Mouse (Mus musculus) hindbrain, embryonic 14.5 days (tissue): ENCODE results near the gene Rela. TPM values are rescaled to one million over a fixed set of nuclear protein-coding genes. Genes with fewer than 3 reads are reported as not detected.

Experiments
- ATAC-seq: fragments of 200-750 bp; cut with Nextera tagmentation; 2 replicates; pipeline ENCODE4 v1.8.0; 2017; ENCODE audit warnings: moderate number of reproducible peaks, mild to moderate bottlenecking, moderate TSS enrichment, moderate library complexity; ENCODE audit not compliant: low FRiP score
- DNase-seq: peaks from one replicate; pipeline ENCODE4 v3.0.0-alpha.2; 2015; ENCODE audit warnings: low spot score
- H3K27ac ChIP-seq: fragments of 300-500 bp; sonication (generic); 2 replicates; pipeline ENCODE4 v1.5.1; 2014; ENCODE audit warnings: mild to moderate bottlenecking, moderate library complexity
- H3K27me3 ChIP-seq: fragments of 300-500 bp; sonication (generic); 2 replicates; pipeline ENCODE4 v1.6.1; 2014; ENCODE audit warnings: mild to moderate bottlenecking, low read length, mixed read lengths; ENCODE audit not compliant: control insufficient read depth, insufficient read depth
- H3K36me3 ChIP-seq: fragments of 300-500 bp; sonication (generic); replicated peaks from 2 replicates; pipeline ENCODE4 v1.6.1; 2014; ENCODE audit not compliant: control insufficient read depth, insufficient read depth
- H3K4me1 ChIP-seq: fragments of 300-500 bp; sonication (generic); replicated peaks from 2 replicates; pipeline ENCODE4 v1.6.1; 2014; ENCODE audit warnings: antibody characterized with exemption, low read length, mixed read lengths; ENCODE audit not compliant: control insufficient read depth, insufficient read depth
- H3K4me2 ChIP-seq: fragments of 300-500 bp; sonication (generic); replicated peaks from 2 replicates; pipeline ENCODE4 v1.6.1; 2014; ENCODE audit warnings: mild to moderate bottlenecking, moderate library complexity
- H3K4me3 ChIP-seq: fragments of 300-500 bp; sonication (generic); replicated peaks from 2 replicates; pipeline ENCODE4 v1.5.1; 2014; ENCODE audit warnings: mild to moderate bottlenecking, low read length
- H3K9ac ChIP-seq: fragments of 300-500 bp; sonication (generic); 2 replicates; pipeline ENCODE4 v1.6.1; 2014
- H3K9me3 ChIP-seq: fragments of 300-500 bp; sonication (generic); 2 replicates; pipeline ENCODE4 v1.6.1; 2016; ENCODE audit warnings: low read length; ENCODE audit not compliant: control insufficient read depth
- WGBS: fragments of 180-500 bp; shearing (Covaris S2); extraction: QIAGEN DNeasy Blood & Tissue Kit; methylation state at CpG from one replicate; pipeline ENCODE4 v1.1.7; 2014; 5-methylcytosine and 5-hydroxymethylcytosine counted together
- polyA plus RNA-seq: library from polyadenylated mRNA; unstranded; fragments of >200 nt; fragmentation: Nextera tagmentation; extraction: Ambion mirVana; gene quantifications from 2 replicates; pipeline ENCODE4 v1.2.1, GENCODE M21; 2014

Gene Rela
- polyA plus RNA-seq: 30.2 and 31.0 TPM in 2 replicates

DNA sequence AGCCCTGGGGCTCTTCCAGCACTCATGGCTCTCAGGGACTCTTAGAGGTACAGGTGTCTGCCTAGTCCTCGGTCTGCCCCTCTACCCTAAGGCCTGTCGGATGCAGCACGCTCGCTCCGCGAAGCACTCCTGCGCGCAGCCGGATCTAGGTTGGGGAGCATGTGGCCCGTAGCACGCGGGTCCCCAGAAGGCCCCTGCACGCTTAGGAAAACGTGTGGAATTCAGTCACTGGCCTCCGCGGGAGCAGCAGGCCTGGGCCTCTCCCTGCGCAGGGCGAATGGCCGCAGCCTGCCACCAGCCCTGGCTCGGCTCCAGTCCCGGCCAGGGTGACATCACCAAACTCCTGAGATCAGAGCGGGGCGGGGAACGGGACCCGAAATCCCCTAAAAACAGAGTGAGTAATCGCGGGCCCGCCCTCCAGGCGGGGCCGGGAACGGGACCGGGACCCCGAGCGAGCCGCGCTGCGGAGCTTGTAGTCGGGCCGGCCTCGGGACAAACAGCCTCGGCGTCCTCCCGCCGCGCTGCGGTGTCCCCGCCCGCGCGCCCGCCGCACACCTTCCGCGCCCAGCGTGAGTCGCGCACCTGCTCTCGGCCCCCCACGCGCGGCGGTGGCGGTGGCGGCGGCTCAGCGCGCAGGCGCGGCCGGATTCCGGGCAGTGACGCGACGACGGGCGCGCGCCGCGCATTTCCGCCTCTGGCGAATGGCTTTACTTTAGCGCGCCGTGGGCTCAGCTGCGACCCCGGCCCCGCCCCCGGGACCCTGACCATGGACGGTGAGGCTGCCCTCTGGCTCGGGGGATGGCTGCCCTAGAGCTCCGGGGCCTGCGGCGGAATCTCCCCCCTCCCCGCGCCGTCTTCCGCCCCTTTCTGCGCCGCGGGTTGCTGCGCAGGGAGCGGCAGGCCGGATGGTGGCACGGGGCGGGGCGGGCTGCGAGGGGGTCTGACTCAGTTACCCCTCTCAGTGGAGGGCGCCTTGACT lies at the start of gene Rela:
Gene Rela (plus strand): TSS at position 415 of the 979 bp plus-strand sequence.
- under 1% methylated on average over 105 of the region's 109 CpGs for WGBS
- Histone ChIP-seq H3K4me2 (peak within 1 kb of the TSS; percentile 95), H3K9ac (peak within 1 kb of the TSS; percentile 86), H3K36me3 (peaks cover 37% of the 10 kb centered on the region), H3K9me3 (no peaks in the 10 kb centered on the region), H3K27ac (peak within 1 kb of the TSS; percentile 90), H3K4me1 (peaks cover 17% of the 10 kb centered on the region), H3K4me3 (peak within 1 kb of the TSS; percentile 92), H3K27me3 (no peaks in the 10 kb centered on the region)
- peak; percentile 85 for ATAC-seq
- peak; percentile 89 for DNase-seq

- Histone ChIP-seq H3K9me3 (no peaks in the 10 kb centered on the region), H3K27me3 (no peaks in the 10 kb centered on the region), H3K4me2 (no peak overlapping the region), H3K36me3 (no peaks in the 10 kb centered on the region), H3K4me3 (no peak overlapping the region), H3K4me1 (no peaks in the 10 kb centered on the region), H3K27ac (no peak overlapping the region), H3K9ac (no peak overlapping the region)
- no peak for ATAC-seq
- 79% methylated on average over 9 of the region's 9 CpGs for WGBS
- no peak for DNase-seq
Observed at GRCm38 (mm10) chr19:5589159-5589558, 48.1 kb upstream of the Rela start.

- DNase-seq (no peak), ATAC-seq (no peak)
- no peaks in the 10 kb centered on the region for H3K36me3 ChIP-seq
- no peaks in the 10 kb centered on the region for H3K9me3 ChIP-seq
- no peak overlapping the region for H3K4me2 ChIP-seq
- no peak overlapping the region for H3K27ac ChIP-seq
- WGBS: 89% methylated on average over 6 of the region's 6 CpGs
- no peaks in the 10 kb centered on the region for H3K4me1 ChIP-seq
- no peak overlapping the region for H3K9ac ChIP-seq
- no peaks in the 10 kb centered on the region for H3K27me3 ChIP-seq
- H3K4me3 ChIP-seq: no peak overlapping the region
Observed at GRCm38 (mm10) chr19:5591888-5592287, 45.4 kb upstream of the Rela start.

GRCm38 (mm10) chr19:5599224-5599623 lies 38.1 kb upstream of the Rela start:
- Histone ChIP-seq H3K4me1 (peaks cover 14% of the 10 kb centered on the region), H3K9ac (no peak overlapping the region), H3K4me3 (no peak overlapping the region), H3K27ac (no peak overlapping the region), H3K9me3 (no peaks in the 10 kb centered on the region), H3K27me3 (no peaks in the 10 kb centered on the region), H3K36me3 (peaks cover 18% of the 10 kb centered on the region), H3K4me2 (no peak overlapping the region)
- 81% methylated on average over 4 of the region's 4 CpGs for WGBS
- DNase-seq (no peak), ATAC-seq (no peak)

DNA sequence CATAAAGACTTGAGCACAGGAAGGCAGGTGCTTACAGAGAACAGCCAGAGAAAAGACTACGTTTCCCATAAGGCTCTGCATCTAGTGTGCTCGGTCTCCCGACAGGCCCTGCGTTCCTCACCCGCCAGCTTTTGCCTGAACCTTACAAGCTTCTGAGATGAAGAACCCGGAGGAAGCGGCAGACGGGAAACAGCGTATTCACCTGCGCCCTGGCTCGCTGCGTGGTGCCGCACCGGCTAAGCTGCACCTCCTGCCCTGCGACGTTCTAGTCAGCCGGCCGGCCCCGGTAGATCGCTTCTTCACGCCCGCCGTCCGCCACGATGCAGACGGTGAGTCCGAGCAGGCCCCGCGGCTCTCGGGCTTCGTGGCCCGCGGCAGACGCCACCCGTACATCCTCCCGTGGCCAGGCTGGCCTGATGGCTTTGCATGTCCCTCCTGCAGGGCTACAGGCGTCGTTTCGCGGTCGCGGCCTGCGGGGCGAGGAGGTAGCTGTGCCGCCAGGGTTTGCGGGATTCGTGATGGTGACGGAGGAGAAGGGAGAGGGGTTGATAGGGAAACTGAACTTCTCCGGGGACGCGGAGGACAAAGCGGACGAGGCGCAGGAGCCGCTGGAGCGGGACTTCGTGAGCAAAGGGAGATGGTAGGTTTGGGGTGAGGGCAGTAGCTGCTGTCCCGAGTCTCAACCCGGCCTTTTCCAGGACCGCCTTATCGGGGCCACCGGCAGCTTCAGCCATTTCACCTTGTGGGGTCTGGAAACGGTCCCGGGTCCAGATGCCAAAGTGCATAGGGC lies 35.3 kb upstream of the Rela start, which contains the start of gene Rnaseh2c:
Gene Rnaseh2c (plus strand): TSS at position 122 of the 790 bp plus-strand sequence.
- ATAC-seq (peak; percentile 90), DNase-seq (peak; percentile 87)
- Histone ChIP-seq H3K27me3 (no peaks in the 10 kb centered on the region), H3K4me3 (peak within 1 kb of the TSS; percentile 72), H3K9me3 (no peaks in the 10 kb centered on the region), H3K27ac (peak within 1 kb of the TSS; percentile 75), H3K9ac (peak within 1 kb of the TSS; percentile 84), H3K4me1 (peaks cover 14% of the 10 kb centered on the region), H3K36me3 (peaks cover 45% of the 10 kb centered on the region), H3K4me2 (peak within 1 kb of the TSS; percentile 94)
- WGBS: under 1% methylated on average over 64 of the region's 64 CpGs

- no peak for ATAC-seq
- Histone ChIP-seq H3K9ac (no peak overlapping the region), H3K4me1 (peaks cover 21% of the 10 kb centered on the region), H3K9me3 (no peaks in the 10 kb centered on the region), H3K27me3 (no peaks in the 10 kb centered on the region), H3K27ac (no peak overlapping the region), H3K4me2 (no peak overlapping the region), H3K4me3 (no peak overlapping the region), H3K36me3 (peaks cover 62% of the 10 kb centered on the region)
- WGBS: 91% methylated on average over 7 of the region's 7 CpGs
- no peak for DNase-seq
Observed at GRCm38 (mm10) chr19:5603664-5604063, 33.6 kb upstream of the Rela start.

DNA sequence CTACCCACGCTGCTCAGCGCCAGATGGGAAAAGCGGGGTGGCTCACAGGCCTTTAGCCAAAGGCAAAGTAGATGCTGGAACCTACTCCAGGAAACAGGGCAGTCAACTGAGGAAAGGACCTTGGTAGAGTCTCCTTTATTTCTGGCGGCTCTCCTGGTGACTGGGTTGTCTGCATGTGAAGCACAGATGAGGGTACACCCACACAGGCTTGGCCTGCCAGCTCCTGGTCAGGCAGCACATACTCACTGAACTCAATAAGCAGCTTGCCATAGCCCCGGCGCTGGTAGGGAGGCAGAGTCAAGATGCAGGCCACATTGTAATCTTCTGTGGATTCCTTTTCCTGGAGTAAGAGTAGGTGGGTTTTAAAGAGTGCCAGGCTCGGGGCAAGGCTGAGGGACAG lies 32.2 kb upstream of the Rela start:
- DNase-seq (no peak), ATAC-seq (no peak)
- Histone ChIP-seq H3K4me1 (peaks cover 27% of the 10 kb centered on the region), H3K9ac (no peak overlapping the region), H3K4me3 (no peak overlapping the region), H3K27ac (no peak overlapping the region), H3K27me3 (no peaks in the 10 kb centered on the region), H3K9me3 (no peaks in the 10 kb centered on the region), H3K4me2 (no peak overlapping the region), H3K36me3 (peaks cover 62% of the 10 kb centered on the region)
- 96% methylated on average over 7 of the region's 7 CpGs for WGBS

GRCm38 (mm10) chr19:5606196-5606595 lies 31.1 kb upstream of the Rela start:
- no peak for ATAC-seq
- Histone ChIP-seq H3K4me2 (no peak overlapping the region), H3K9me3 (no peaks in the 10 kb centered on the region), H3K27me3 (no peaks in the 10 kb centered on the region), H3K36me3 (peaks cover 62% of the 10 kb centered on the region), H3K4me1 (peaks cover 36% of the 10 kb centered on the region), H3K27ac (no peak overlapping the region), H3K4me3 (no peak overlapping the region), H3K9ac (no peak overlapping the region)
- DNase-seq: no peak
- WGBS: 90% methylated on average over 8 of the region's 8 CpGs
